Mouse (Mus musculus) megakaryocyte, embryonic 14.5 days (primary cell): Measurements from ENCODE around the gene Trim2.

ENCODE experiments used
- FLI1 ChIP-seq: IDR thresholded peaks from 2 replicates; pipeline ENCODE4 v1.6.1; 2012; ENCODE audit warnings: low read length, inconsistent platforms, mixed read lengths
- GATA1 ChIP-seq: IDR thresholded peaks from 3 replicates; pipeline ENCODE4 v1.6.1; 2012; ENCODE audit warnings: mixed read lengths, low read length, inconsistent platforms, borderline replicate concordance

- TF ChIP-seq GATA1 (no peak), FLI1 (no peak)
Observed at GRCm38 (mm10) chr3:84219166-84219710, 87.4 kb downstream of the Trim2 start.
